Mouse (Mus musculus): ENCODE measurements around the gene Srebf1. TPM values are rescaled to one million over a fixed set of nuclear protein-coding genes. Genes with fewer than 3 reads are reported as not detected.

Gene Srebf1
- total RNA-seq, 2 experiments from 2014 or later = 24.2 to 29.1 TPM

DNA sequence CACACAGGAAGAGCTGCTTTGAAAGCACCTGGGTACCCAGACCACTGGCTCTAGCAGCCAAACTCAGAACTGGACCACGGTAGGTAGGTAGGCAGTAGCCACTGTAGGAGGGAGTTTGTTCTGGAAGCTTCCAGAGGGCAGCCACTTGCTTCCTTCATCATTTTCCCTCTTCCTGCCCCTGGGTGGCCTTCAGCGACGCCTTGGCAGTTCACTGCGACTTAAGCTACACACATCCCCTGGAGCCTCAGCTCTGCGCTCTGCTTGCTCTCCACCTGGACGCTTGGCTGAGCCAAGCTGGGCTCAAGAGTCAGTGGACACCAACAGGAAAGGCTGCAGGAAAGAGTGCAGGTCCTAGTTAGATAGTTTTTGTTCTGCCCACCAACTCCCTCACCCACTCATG, 44.4 kb downstream of the Srebf1 start:
- DNase-seq = no peak

DNA sequence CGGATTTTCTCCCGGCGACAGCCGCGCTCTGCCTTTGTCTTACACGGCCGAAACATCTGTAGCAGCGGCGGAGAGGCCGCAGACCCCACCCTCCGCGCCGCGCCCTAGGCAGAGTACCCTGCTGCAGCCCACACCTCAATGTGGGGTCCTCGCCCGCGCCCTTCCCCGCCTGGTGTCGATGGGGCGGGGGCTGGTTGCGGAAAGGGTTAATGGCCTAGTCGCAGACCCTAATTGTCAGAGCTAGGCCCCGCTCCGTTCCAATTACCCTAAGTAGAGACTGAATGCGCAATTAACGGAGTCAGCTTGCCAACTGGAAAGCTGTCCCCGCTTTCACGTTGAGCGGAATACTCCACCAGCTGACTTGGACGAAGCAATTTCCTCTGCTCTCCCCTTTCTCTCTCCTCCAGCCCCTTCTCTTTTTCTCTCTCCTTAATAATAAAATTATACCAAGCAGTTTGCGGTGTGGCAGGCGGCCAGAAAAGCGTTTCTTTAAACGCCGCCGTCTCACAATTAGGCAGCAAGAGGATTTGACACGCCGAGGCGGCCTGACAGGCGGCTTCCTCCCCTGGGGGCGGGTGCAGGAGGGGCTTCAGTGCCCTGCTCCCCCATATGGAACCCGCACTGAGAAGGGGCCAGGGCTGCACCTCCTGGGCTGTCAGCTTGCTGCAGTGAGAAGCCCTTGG, 45.3 kb downstream of the Srebf1 start:
- DNase-seq = peak; percentile 55

DNA sequence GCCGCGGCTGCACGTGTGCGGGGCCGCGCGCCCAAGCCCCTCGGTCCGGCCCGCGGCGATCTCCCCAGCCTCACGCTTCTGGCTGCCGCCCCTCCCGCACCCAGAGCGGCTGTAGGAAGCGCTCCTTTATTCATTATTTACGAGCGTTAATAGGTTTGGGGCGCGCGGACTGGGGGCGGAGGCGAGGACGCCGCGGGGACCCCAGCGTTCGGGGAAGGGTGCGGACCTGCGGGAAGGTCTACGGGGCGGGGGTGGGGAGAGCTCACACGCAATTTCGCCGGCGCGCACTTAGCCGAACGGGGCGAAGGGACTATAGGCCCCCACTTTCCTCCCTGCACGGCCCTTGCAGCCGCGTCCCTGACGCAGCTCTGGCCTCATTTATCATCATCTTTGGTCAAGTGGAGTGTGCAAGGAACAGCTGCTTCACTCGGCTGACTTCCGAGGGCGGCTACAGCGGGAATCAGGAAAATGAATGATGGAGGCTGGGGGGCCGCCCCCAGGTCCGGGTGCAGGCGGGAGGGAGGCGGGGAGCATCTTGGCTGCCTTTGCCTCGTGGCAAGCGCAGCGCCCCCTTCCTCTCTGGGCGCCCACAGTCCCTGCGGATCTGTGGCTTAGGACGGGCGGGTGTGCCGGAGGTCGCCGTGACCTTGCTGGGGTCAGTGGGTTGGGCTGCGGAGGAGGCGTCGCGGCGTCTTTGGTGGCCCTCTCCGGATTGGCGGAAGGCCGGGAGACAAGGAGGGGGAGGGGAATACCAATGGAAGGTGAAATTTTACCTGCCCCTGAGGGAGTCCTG, 46.0 kb downstream of the Srebf1 start:
- peak; percentile 65 for DNase-seq

DNA sequence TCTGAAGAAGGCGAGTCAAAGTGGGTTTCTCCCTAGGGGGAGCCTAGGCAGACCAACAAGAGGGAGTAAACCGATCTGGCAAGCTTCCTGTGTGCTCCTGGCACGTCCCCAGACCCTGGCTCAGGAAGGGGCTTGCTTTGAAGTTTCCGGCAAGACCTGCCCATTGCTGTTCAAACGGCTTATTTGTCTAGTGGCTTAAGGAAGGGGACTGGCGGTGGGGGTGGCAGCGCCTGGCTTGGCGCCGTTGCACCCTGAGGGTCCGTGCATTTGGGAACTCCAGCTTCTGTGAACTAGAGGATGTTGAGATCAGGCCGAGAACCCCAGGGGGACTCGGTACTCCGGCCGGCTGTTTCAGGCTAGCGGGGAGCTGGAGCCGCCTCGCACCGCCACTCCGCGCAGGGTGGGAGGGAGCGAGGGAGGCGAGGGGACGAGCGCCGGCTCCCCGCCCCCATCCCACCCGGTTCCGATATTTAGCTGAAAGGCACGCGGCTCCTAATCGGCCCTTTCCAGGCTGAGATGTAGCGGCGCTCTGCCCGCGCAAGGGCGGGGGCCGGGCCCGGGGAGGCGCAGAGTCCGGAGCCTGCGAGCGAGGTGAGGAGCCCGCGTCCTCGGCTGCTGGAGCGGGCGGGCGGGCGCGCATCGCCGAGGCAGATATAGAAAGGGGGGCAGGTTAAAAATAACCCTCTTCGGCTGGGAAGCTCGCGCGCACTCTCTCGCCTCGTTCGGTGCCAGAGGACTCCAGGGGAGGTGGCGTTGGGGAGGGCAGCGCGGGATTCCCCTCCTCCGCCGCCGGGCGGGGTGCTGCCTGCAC, 46.8 kb downstream of the Srebf1 start:
- DNase-seq = peak; percentile 70

DNA sequence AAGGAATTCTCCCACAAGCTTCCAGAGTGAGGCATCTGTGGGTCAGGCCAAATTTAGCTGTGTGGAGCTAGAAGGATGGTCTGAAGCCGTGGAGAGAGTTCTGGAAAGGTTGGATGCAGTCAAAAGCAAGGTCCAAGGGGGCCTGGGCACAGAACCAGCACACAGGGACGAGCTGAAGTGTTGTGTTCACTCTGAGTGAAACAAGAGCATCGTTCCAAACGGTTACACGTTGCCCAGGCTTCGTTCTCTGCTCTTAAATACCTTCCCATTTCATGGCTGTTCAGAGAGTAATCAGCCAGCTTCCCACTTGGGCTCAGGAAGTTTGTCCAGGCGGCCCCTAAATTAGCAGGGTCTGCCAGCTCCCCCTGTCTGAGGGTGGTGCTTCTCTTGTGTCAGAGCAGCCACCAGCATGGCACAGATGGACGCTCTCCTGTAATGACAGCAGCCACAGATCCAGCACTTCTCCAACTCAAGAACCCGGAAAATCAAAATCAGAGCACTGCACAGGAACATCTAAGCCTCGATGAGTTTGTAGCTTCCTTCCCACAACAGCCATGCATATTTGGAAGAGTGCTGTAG, 48.7 kb downstream of the Srebf1 start:
- no peak for DNase-seq

DNA sequence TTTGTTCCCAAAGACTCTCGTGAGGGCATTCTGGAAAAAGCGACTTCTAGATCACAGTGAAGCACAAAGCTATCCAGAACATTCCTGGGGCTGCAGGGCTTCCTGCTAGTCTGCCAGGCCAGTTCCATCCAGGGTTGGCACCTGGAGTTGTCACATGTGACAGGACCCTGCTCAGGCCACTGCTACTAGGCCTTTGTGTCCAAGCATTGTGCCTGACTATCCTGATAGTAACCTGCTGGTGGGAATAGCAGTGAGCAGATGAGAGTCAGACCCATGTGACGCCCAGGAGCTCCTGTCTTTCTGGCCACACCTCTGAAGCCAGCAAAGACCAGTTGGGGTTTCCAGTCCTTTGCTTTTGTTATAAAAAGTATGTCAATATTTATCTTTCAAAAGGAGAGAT, 50.3 kb downstream of the Srebf1 start:
- no peak for DNase-seq

DNA sequence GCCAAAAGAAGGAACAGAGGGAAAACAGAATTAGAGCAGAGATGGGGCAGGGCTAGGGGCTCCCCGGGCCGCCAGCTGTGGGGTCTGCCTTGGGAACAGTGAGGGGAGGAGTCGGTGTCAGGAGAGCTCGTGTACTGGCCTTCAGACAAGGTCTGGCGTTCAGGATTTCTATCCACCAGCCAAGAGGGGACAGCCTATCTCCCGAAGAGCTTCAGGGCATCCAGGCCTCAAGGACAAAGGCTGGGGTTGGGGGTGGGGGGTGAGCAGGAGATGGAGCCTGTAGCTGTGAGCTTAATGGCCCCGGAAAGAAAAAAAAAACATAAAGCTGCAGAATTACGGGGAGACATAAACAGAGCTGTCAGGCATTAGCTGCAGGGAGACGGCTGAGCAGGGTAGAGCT, 53.6 kb downstream of the Srebf1 start:
- DNase-seq = no peak

DNA sequence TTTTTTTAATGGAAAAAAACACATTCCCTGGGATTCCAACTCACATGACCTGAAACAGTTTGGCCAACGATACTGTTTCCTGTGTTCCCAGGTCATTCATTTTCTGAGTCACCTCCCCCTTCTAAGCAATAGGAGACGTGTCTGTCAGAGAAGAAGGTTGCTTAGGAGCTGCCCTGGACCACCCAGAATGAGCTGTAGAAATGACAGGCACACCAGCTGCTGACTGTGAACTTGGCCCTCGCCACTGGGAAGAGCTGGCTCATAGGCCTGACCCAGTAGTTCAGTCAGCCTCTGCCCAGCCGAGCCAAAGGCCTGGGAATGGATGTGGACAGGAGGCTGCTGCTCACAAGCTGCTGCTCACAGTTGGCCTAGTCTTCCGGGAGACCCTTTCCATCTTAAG, 57.3 kb downstream of the Srebf1 start:
- peak; percentile 58 for DNase-seq

DNA sequence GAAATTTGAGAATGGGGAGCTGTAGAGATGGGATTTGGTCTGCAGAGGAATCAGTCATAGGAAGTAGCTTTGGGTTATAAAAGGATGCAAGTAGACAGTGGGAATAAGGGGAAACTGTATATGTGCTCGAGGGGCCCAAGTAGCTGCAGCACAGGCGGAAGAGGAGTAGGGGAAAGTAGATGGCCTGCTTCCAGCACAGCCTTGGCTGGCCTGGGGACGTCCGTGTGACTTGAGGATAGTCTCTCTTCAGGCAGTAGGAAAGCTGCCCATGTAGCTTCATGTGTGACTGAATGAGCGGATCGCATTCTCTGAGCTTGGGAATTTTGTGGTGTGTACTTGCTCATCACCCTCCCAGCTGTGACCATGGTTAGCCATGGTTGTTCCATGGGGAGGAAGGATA, 57.9 kb downstream of the Srebf1 start:
- peak; percentile 44 for DNase-seq

DNA sequence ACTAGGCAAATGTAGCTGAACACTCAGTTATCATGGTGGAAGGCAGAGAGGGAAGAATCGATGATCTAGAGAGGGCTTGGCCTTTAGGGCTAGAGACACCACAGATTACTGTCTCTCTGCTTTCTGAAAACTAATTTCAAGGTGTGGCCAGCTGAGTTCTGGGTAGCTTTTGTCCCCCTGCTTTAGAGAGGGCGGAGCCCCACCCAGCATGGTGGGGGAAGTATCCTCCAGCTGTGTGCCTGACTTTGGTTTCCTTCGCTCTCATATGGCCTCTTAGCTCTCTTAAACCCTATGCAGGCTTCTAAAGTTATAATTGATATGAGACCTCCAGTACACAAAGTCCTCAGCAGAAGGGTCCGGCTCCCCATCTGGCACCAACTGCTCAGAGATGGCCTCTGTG, 59.0 kb downstream of the Srebf1 start:
- no peak for DNase-seq

DNA sequence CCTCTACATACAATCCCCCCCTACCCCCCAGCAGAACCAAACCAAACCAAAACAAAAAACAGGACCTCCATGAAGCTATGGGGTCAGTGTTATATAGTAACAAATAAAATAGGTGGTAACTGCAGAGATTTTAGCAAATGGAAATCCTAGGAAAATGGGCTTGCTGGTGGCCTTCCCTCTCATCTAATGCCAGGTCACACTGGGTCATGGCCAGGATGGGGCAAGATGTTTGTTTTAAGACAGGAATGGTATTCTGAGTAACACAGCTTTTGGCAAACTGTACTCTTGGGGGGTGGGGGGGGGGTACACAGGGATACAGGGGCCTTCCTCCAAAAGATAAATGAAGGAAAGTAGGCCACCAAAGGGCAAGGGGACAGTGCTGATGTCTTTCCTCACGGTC, 59.8 kb downstream of the Srebf1 start:
- DNase-seq = no peak

DNA sequence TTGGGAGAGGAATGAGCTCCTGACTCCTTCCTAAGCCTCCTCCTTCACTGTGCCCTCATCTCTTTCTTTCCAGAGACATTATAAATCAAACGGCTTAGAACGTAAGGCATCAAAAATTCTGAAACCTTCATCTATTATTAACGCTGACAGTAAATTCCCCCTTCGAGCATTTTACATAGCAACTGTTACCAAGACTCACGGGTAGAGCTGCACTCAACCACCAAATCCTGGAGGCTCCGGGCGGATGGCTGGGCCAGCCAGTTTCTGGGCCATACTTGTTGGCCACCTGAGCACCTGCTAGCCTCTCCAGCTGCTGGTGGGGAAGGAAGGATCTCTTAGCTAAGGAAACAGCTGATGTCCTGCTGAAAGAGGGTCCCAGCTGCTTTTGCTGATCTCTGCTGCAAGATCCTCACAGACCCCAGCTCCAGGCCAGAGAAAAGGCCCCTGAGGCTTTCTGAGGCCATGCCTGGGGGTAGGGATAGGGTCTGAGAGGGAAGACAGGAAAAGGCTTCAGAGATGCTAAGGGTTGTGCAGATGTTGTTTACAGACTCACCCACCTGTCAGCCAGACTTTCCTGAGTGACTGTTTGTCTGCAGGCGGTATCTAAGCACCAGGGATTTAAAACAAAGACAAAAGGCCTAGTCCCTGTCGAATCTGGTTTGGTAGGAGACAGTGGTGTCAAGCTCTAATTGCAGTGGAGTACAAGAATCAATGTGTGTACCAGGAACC, 61.1 kb downstream of the Srebf1 start:
- no peak for DNase-seq

DNA sequence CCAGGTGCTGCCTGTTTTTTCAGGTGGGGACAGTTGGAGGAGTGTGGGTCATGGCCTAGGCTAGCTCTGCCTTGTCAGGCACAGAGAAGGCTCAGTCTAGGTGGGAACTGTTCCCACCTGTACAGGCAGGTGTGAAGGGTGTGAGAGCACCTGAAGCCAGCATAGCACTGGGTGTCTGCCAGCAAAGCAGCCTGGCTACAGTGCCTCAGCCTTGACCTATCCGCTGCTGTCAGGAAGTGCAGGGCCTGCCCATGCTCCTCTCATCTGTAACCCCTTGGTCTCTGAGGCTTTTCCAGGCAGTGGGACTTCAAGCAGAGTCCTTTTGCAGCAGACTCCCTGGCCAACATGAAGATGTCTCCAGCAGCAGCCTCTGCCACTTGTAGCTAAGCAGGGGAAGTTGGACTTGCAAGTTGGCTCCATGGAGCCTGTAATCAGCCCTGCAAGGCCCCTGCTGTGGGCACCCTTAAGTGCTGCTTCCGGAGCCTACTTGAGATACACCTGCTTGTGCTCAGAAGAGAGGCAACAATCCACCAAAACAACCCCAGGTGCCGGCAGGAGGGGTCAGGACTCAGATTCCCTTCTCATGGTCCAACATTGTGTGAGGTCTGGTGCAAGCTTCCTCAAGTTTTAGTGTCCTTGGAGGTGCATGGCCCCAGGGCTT, 61.8 kb downstream of the Srebf1 start:
- no peak for DNase-seq

DNA sequence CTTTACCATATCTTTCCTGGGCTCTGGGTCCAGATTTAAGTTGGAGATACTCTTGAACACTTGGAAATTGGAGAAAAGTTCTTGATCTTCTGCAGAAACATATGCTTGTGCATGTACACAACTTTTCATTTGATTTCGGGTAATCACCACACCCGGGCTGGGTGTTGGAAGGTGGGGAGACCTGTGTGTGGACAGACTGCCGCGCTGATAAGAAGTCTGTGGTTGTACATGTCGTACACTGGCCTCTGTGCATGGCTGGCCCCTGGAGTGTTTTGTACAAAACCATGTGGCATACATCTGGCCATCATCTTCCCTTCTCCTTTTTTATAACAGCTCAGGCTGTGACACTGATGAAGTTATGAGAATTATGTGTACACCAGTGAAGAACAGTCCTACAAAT, 62.4 kb downstream of the Srebf1 start:
- no peak for DNase-seq

DNA sequence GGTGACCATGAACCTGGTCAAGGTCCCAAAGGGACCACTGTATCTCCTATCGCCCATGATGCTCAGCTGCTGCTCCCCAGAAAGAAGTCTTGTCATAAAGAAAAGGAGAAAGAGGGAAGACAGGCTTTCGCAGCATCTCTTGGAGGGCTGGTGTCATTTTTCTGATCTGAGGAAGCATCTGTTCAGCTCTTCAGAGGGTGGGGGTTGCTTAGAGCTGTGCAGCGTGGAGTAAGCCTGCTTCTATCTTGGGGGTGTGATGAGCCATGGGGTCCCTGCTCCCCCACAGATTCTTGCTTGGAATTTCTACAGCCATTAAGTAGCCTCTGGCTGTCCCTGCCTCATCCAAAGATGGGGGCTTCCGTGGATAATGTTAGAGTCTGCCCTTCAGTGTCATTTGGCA, 64.1 kb downstream of the Srebf1 start:
- no peak for DNase-seq

DNA sequence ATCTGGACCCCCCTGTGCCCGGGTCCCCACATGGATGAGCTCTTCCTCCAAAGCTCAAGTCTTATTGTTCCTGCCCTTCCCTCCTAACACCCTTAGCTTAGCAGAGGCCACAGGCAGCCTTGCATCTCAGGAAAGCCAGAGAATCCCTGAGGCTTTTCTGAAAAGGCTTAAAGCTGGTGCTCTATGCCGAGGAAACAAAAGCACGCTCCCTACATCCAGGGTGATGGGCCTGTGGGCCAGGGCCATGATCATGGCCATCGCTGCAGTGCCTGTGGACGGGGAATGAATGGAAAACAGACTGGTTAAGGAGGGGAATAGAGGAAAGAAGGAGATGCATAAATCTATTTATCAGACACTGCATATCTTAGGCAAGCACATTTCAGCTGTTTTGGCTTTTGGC, 66.7 kb downstream of the Srebf1 start:
- no peak for DNase-seq

DNA sequence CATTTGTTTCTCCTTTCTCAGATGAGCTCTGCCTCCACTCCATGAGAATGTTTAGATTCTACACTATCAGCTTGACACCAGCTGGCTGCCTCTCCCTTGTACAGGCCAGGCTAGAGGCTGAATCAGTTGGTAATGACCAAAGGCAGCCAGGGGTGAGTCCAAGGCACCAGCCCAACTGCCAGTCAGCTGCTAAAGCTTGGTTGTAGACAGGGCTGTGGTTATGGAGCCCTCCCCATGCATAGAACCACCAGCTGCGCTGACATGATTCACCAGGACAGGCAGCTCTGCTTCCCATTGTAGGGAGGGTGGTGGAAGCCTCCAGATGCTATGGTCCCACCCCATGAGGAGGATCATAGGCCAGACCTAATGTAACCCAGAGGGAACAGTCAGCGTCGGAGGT, 68.4 kb downstream of the Srebf1 start:
- peak; percentile 24 for DNase-seq

DNA sequence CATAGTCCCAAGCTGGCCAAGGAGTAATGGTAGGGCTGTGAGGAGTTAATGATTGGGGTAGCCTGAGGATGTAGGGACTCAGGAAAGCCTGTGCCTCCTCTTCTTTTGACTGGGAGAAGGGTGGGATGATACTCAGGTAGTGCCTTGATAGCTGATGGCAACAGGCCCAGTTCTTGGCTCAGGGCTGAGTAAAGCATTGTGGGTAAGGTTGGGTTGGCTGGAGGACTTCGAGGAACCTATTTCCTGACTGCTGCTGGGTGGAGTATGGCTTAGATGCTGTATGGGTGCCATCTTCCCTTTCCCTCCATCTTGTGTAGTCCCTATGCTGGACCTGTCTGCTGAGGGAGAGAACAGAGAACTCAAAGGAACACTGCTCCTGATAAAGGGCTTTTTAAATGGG, 70.0 kb downstream of the Srebf1 start:
- DNase-seq = no peak

DNA sequence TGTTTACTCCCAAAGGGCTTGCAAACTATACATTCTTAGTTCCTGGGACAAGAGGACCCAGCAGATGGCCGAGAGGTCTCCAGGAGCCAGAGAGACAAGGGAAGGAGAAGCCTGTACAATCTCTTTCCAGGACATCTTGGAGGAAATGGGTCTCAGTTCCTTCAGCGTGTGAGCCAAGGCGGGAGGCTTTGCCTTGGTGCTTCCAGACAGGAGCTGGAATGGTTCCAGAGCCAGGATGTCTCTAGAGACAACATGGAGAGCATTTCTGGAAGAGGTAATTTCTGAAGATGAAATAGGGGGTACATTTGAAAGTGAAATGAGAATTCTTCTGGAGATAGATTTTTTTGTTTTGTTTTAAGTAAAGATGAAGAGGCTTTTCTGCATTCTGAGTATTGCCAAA, 71.7 kb downstream of the Srebf1 start:
- no peak for DNase-seq

Data from gastrocnemius, postnatal 10 days (tissue).